Mouse (Mus musculus): Measurements from ENCODE around the gene 1700012B09Rik. TPM values are rescaled to one million over a fixed set of nuclear protein-coding genes. Genes with fewer than 3 reads are reported as not detected.

The 1700012B09Rik gene
- polyA plus RNA-seq, 1 experiment from 2014 or later = not detected

DNA sequence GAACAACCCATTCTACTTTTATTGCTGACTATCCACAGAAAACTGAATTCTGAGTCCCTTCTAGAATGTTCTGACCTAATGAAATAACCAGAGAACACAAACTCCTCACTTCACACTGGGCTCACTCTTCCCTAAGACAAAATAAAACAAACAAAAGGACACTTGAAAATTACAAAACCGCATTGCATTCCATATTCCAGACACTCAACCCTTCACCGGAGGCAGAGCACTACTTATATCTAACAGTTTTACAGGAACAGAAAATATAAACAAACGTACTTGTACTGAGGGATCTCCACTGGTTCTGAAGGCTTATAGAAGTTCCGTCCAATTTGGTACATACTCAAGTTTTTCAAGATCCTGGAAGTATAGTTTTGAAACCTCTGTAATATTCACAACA is 42.5 kb downstream of the 1700012B09Rik start:
- WGBS (ENCODE audit: insufficient replicate concordance) = 62% methylated on average over 4 of the region's 4 CpGs
- no peak for ATAC-seq (ENCODE audit: low read depth)

DNA sequence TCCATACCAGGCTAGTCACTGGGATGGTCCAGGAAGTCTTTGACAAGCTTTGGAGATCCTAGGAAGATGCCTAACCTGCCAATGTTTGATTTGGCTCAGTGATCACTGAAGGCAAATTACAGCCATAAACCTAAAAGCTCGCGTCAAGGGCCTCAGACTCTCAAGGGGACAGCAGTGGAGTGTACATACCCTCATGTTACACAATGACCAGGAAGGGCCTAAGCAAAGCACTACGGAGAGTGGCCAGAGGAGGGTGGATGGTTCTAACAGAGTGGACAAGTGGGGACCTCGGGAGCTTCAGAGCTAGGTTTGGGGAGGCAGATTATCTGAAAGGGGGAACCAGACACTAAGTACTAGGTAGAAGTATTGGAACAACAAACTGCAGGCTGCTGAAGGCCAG is 44.2 kb downstream of the 1700012B09Rik start:
- DNase-seq (no peak), ATAC-seq (ENCODE audit: low read depth) (no peak)
- Histone ChIP-seq H3K4me1 (replicated peaks) (no peaks in the 10 kb centered on the region; the same call in 1 of the 2 replicates), H3K4me3 (replicated peaks) (no peak overlapping the region), H3K4me2 (no peak overlapping the region), H3K9me3 (replicated peaks) (no peaks in the 10 kb centered on the region), H3K27me3 (no peaks in the 10 kb centered on the region), H3K9ac (no peak overlapping the region), H3K27ac (no peak overlapping the region), H3K36me3 (no peaks in the 10 kb centered on the region)
- WGBS (ENCODE audit: insufficient replicate concordance) = 67% methylated on average over 4 of the region's 4 CpGs

More for the DNA sequence above, 42.5 kb downstream of the 1700012B09Rik start:
- H3K9me3 ChIP-seq (replicated peaks) = no peaks in the 10 kb centered on the region
- H3K27ac ChIP-seq = no peak overlapping the region
- H3K4me2 ChIP-seq = no peak overlapping the region
- H3K36me3 ChIP-seq = no peaks in the 10 kb centered on the region
- no peak overlapping the region for H3K9ac ChIP-seq
- DNase-seq = no peak
- no peaks in the 10 kb centered on the region; the same call in 1 of the 2 replicates for H3K4me1 ChIP-seq (replicated peaks)
- H3K4me3 ChIP-seq (replicated peaks) = no peak overlapping the region
- H3K27me3 ChIP-seq = no peaks in the 10 kb centered on the region

DNA sequence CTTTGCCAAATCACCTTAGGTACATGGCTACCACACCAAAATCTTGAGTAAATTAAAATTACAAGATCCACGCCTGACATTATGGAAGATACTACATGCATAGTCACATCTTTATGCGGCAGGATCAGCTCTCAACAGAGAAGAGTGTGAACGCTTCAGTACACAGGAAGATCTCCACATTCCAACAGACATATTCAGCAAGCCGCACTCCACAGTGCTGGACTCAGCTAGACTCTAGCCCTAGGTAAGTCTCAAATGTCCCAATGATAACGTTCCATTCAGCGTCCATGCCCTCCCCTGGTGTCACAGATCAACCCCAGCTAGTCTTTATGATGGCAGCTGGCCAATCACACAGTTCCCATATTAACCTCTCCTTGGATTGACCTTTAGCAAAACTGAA is 44.8 kb downstream of the 1700012B09Rik start:
- Histone ChIP-seq H3K4me1 (replicated peaks) (no peaks in the 10 kb centered on the region; the same call in 1 of the 2 replicates), H3K27me3 (no peaks in the 10 kb centered on the region), H3K4me2 (no peak overlapping the region), H3K4me3 (replicated peaks) (no peak overlapping the region), H3K9ac (no peak overlapping the region), H3K36me3 (no peaks in the 10 kb centered on the region), H3K9me3 (replicated peaks) (no peaks in the 10 kb centered on the region), H3K27ac (no peak overlapping the region)
- ATAC-seq (ENCODE audit: low read depth) (no peak), DNase-seq (no peak)
- WGBS (ENCODE audit: insufficient replicate concordance) = 62% methylated on average over 6 of the region's 6 CpGs

DNA sequence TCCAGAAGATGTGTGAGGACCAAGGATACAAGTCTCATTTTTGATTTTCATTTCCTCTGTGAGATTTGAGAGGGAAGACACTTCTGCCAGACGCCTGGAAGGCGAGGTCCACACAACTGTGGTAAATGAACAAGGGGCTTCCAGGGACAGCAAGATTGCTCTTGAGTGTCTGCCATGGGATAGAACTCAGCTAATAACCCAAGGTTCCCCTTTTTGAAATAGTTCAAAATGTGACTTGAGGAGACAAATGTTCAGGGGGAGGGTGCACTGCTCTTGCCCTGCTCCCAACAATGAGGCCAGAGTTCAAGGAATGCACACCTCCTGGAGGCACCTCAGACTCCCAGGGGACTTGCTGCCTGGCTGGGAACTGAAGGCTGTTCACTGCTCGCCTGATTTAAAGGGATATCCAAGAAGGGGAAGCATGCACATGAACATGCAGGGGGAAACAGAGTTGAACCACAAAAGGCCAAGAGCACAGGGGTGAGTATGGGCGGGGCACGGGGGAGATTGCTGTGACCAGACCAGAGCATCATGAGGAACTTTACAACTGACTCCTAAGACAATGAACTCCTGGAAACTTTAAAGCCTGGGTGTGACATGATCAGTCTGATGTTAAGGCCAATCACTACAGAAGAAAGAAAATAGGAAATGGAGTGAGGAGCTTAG is 45.9 kb downstream of the 1700012B09Rik start:
- no peak for DNase-seq
- no peak for ATAC-seq (ENCODE audit: low read depth)

DNA sequence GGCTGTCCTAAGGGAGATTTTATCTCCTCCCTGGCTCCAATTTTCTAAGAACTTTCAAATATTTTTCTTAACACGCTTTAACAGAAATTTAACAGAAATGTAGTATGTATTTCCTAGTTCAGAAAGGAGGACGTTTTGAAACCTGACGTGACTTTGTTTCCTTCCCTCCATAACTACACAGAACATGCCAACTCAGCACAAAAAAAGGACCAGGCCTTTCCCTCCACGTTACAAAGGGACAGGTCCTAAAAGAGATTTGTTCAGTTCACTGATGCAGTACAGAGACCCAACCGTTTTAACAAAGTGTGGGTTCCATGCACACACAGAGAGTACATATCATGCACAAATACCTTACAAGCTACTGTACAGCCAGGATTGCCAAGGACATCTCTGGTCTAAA is 49.2 kb downstream of the 1700012B09Rik start:
- Histone ChIP-seq H3K4me2 (no peak overlapping the region), H3K4me3 (replicated peaks) (no peak overlapping the region), H3K4me1 (replicated peaks) (peaks cover 3% of the 10 kb centered on the region), H3K36me3 (no peaks in the 10 kb centered on the region), H3K27me3 (no peaks in the 10 kb centered on the region), H3K9me3 (replicated peaks) (no peaks in the 10 kb centered on the region), H3K27ac (no peak overlapping the region), H3K9ac (no peak overlapping the region)
- no peak for DNase-seq
- WGBS (ENCODE audit: insufficient replicate concordance) = 58% methylated on average over 5 of the region's 5 CpGs
- ATAC-seq (ENCODE audit: low read depth) = no peak

More for the DNA sequence above, 45.9 kb downstream of the 1700012B09Rik start:
- no peaks in the 10 kb centered on the region for H3K36me3 ChIP-seq
- no peak overlapping the region for H3K9ac ChIP-seq
- H3K4me2 ChIP-seq = no peak overlapping the region
- no peak overlapping the region for H3K27ac ChIP-seq
- no peaks in the 10 kb centered on the region for H3K4me1 ChIP-seq (replicated peaks)
- no peaks in the 10 kb centered on the region for H3K9me3 ChIP-seq (replicated peaks)
- H3K27me3 ChIP-seq = no peaks in the 10 kb centered on the region
- H3K4me3 ChIP-seq (replicated peaks) = no peak overlapping the region
- WGBS (ENCODE audit: insufficient replicate concordance) = 29% methylated on average over 5 of the region's 5 CpGs

DNA sequence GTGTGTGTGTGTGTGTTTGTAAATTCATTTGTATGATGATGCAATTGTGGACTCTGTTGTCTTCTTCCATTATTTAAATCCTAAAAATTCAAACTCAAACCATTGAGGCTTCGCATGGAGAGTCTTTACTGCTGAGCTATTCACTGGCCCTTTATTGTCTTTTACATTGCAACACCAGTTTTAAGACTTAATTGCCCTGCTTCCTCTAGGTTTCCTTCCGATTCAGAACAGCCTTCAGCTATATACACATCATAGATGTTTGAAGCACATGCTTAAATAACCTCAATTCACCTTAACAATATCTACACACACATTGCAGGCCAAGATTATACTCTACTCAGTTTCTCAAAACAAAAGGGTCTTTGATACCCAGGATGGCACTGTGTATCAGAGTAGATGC is 50.4 kb downstream of the 1700012B09Rik start:
- Histone ChIP-seq H3K36me3 (no peaks in the 10 kb centered on the region), H3K9me3 (replicated peaks) (no peaks in the 10 kb centered on the region), H3K27me3 (no peaks in the 10 kb centered on the region), H3K4me3 (replicated peaks) (no peak overlapping the region), H3K9ac (no peak overlapping the region), H3K27ac (no peak overlapping the region), H3K4me1 (replicated peaks) (peaks cover 3% of the 10 kb centered on the region), H3K4me2 (no peak overlapping the region)
- no peak for ATAC-seq (ENCODE audit: low read depth)
- no peak for DNase-seq
- WGBS (ENCODE audit: insufficient replicate concordance) = 49% methylated on average over 2 of the region's 2 CpGs

DNA sequence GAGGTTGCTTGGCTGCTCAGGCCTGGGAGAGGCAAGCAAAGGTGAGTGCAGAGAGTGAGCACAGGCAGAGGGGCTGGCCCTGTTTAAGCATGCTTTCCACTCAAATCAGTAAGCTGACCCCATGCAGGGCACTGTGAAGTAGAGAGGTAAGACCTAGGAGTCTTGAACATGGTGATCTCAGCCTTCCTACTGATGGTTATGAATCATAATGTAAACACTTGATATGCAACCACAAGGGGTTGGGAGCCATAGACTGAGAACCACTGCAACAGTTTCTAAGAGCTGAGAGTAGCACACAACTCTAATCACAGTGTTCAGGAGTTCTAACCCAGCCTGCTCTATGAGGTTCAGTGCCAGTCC is 52.5 kb downstream of the 1700012B09Rik start:
- H3K4me2 ChIP-seq = no peak overlapping the region
- no peak for DNase-seq
- no peak for ATAC-seq (ENCODE audit: low read depth)
- no peak overlapping the region for H3K27ac ChIP-seq
- H3K9ac ChIP-seq = no peak overlapping the region
- H3K4me3 ChIP-seq (replicated peaks) = no peak overlapping the region
- H3K9me3 ChIP-seq (replicated peaks) = no peaks in the 10 kb centered on the region
- no peaks in the 10 kb centered on the region for H3K36me3 ChIP-seq
- H3K4me1 ChIP-seq (replicated peaks) = peaks cover 3% of the 10 kb centered on the region
- no peaks in the 10 kb centered on the region for H3K27me3 ChIP-seq

DNA sequence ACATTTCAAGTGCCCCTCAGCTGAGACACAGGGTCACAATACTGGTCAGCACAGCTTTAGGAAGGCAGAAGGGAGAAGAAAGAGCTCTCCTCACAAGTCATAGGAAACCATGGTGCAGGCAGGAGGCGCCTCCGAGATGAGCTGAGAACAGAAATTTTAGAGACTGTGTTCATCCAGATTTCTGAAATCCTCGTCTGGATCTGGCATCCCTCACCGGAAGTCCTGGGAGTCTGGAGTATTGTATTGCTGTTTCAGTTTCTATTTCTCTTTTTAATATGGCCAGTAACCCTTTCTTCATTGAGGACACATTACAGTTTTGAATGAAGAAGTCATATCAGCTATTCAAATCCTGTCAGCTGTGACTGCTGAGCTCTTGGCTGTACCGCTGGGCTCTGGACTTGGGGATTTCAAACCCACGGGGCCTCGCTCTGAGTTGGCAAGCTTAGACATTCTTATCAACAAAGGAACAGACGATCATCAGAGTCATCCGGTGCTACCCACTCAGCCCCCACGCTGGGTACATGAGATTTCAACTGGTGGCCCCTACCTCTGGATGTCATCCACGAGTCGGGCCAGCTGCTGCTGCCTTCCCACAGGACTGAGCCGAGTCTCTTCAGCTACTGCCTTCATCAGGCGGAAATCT is 53.0 kb downstream of the 1700012B09Rik start:
- Histone ChIP-seq H3K27me3 (no peaks in the 10 kb centered on the region), H3K4me2 (no peak overlapping the region), H3K9ac (no peak overlapping the region), H3K9me3 (replicated peaks) (no peaks in the 10 kb centered on the region), H3K4me1 (replicated peaks) (peaks cover 3% of the 10 kb centered on the region), H3K36me3 (no peaks in the 10 kb centered on the region), H3K4me3 (replicated peaks) (no peak overlapping the region), H3K27ac (no peak overlapping the region)
- DNase-seq = no peak
- WGBS (ENCODE audit: insufficient replicate concordance) = 34% methylated on average over 14 of the region's 14 CpGs
- ATAC-seq (ENCODE audit: low read depth) = no peak

DNA sequence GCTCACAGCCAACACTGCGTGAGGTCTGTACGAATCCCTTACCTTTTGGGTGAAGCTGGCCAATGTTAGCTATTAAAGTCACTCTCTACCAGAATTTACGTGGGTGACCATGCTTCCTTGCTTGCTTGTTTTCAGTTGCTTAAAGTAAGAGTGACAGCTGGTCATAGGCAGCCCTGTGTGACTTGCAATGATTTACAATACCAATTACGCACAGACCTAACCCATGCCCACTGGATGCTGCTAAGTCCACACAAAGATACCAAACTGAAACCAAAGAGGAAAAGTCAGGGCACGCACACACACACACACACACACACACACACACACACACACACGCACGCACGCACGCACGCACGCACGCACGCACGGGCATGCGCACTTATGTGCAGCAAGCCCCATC is 55.6 kb downstream of the 1700012B09Rik start:
- ATAC-seq (ENCODE audit: low read depth) (no peak), DNase-seq (no peak)
- no peak overlapping the region for H3K9ac ChIP-seq
- no peak overlapping the region for H3K4me3 ChIP-seq (replicated peaks)
- H3K4me1 ChIP-seq (replicated peaks) = peaks cover 3% of the 10 kb centered on the region
- 72% methylated on average over 15 of the region's 15 CpGs for WGBS (ENCODE audit: insufficient replicate concordance)
- H3K27ac ChIP-seq = no peak overlapping the region
- no peaks in the 10 kb centered on the region for H3K36me3 ChIP-seq
- H3K4me2 ChIP-seq = no peak overlapping the region
- H3K9me3 ChIP-seq (replicated peaks) = no peaks in the 10 kb centered on the region
- no peaks in the 10 kb centered on the region for H3K27me3 ChIP-seq

DNA sequence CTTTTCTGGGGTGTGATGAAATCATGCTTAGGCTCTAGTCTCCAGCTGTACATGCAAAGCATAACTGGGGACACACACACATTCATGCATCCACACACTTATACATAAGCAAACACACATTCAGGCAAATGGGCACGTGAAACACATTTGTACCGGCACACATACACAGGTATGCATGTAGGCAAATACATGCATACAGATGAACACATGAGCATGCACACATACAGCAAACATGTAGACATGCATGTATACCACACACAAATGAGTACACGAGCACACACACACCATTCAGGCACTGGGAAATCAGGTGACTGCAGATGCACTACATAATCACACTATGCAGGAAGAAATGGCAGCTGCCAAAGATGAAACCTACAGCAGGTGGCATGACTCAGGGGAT is 59.9 kb downstream of the 1700012B09Rik start:
- no peak overlapping the region for H3K4me3 ChIP-seq (replicated peaks)
- H3K4me2 ChIP-seq = no peak overlapping the region
- H3K9ac ChIP-seq = no peak overlapping the region
- 66% methylated on average over 3 of the region's 3 CpGs for WGBS (ENCODE audit: insufficient replicate concordance)
- ATAC-seq (ENCODE audit: low read depth) = no peak
- DNase-seq = no peak
- no peak overlapping the region for H3K27ac ChIP-seq
- H3K9me3 ChIP-seq (replicated peaks) = no peaks in the 10 kb centered on the region
- no peaks in the 10 kb centered on the region for H3K4me1 ChIP-seq (replicated peaks)
- no peaks in the 10 kb centered on the region for H3K36me3 ChIP-seq
- H3K27me3 ChIP-seq = no peaks in the 10 kb centered on the region
